Mouse (Mus musculus) liver, embryonic 15.5 days (tissue): ENCODE results near the gene Bank1. TPM values are rescaled to one million over a fixed set of nuclear protein-coding genes. Genes with fewer than 3 reads are reported as not detected.

ENCODE experiments used
- ATAC-seq: fragments of 200-750 bp; cut with Nextera tagmentation; 2 replicates; pipeline ENCODE4 v1.8.0; 2017; ENCODE audit warnings: moderate number of reproducible peaks, mild to moderate bottlenecking, moderate library complexity; ENCODE audit not compliant: insufficient read depth
- H3K27ac ChIP-seq: fragments of 300-500 bp; sonication (generic); replicated peaks from 2 replicates; pipeline ENCODE4 v1.5.1; 2015; ENCODE audit warnings: mild to moderate bottlenecking, inconsistent platforms
- H3K27me3 ChIP-seq: fragments of 300-500 bp; sonication (generic); 2 replicates; pipeline ENCODE4 v1.6.1; 2015; ENCODE audit warnings: mild to moderate bottlenecking, inconsistent platforms
- H3K36me3 ChIP-seq: fragments of 300-500 bp; sonication (generic); replicated peaks from 2 replicates; pipeline ENCODE4 v1.6.1; 2015; ENCODE audit warnings: moderate library complexity, mild to moderate bottlenecking, inconsistent platforms
- H3K4me1 ChIP-seq: fragments of 300-500 bp; sonication (generic); replicated peaks from 2 replicates; pipeline ENCODE4 v1.6.1; 2015; ENCODE audit warnings: inconsistent platforms
- H3K4me2 ChIP-seq: fragments of 300-500 bp; sonication (generic); 2 replicates; pipeline ENCODE4 v1.6.1; 2015; ENCODE audit warnings: moderate library complexity, mild to moderate bottlenecking, inconsistent platforms
- H3K4me3 ChIP-seq: fragments of 300-500 bp; sonication (generic); replicated peaks from 2 replicates; pipeline ENCODE4 v1.5.1; 2015; ENCODE audit warnings: mild to moderate bottlenecking, inconsistent platforms
- H3K9ac ChIP-seq: fragments of 300-500 bp; sonication (generic); 2 replicates; pipeline ENCODE4 v1.6.1; 2015; ENCODE audit warnings: moderate library complexity, mild to moderate bottlenecking, inconsistent platforms
- H3K9me3 ChIP-seq: fragments of 300-500 bp; sonication (generic); replicated peaks from 2 replicates; pipeline ENCODE4 v1.6.1; 2016; ENCODE audit warnings: inconsistent platforms
- WGBS: fragments of 180-500 bp; shearing (Covaris S2); methylation state at CpG from one replicate; pipeline ENCODE4 v1.1.7; 2015; ENCODE audit warnings: mixed read lengths; ENCODE audit not compliant: insufficient replicate concordance; 5-methylcytosine and 5-hydroxymethylcytosine counted together
- polyA plus RNA-seq: library from polyadenylated mRNA; unstranded; fragments of >200 nt; fragmentation: Nextera tagmentation; extraction: Ambion mirVana; gene quantifications from 2 replicates; pipeline ENCODE4 v1.2.1, GENCODE M21; 2015

Bank1 gene
- polyA plus RNA-seq, 1 experiment from 2014 or later: 2.8 TPM

DNA sequence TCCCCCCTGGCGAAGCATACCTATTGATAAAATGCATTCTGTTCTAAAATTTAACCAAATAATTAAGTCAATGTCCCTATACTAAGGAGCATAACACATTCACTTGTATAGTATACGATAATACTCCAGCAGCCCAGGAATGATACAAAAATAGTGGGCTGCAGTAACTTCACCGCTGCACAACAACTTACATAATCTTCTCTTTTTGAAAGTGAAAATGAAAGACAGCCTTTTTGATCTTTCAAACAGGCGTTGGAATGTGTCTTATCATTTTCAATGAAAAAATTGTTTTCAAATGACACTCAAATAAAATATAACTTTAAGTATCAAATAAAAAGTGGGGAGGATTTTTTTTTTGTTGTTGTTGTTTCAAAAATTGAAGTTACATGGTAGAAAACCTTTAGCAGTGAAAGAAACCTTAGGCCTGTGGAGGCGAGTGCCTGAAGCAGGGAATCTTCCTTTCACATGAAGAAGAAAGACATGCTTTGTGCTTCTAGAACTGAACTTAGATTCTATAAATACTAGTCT is 224.8 kb downstream of the Bank1 start:
- Histone ChIP-seq H3K9me3 (no peaks in the 10 kb centered on the region), H3K4me2 (no peak overlapping the region), H3K27me3 (no peaks in the 10 kb centered on the region), H3K9ac (no peak overlapping the region), H3K27ac (no peak overlapping the region), H3K36me3 (no peaks in the 10 kb centered on the region), H3K4me1 (no peaks in the 10 kb centered on the region), H3K4me3 (no peak overlapping the region)
- ATAC-seq: no peak
- WGBS: 69% methylated on average over 5 of the region's 5 CpGs

- Histone ChIP-seq H3K4me1 (no peaks in the 10 kb centered on the region), H3K36me3 (no peaks in the 10 kb centered on the region), H3K27ac (no peak overlapping the region), H3K27me3 (no peaks in the 10 kb centered on the region), H3K4me2 (no peak overlapping the region), H3K4me3 (no peak overlapping the region), H3K9ac (no peak overlapping the region), H3K9me3 (no peaks in the 10 kb centered on the region)
- no peak for ATAC-seq
- WGBS: 68% methylated on average over 8 of the region's 8 CpGs
These were observed 225.6 kb downstream of the Bank1 start for GRCm38 (mm10) chr3:136100292-136100691.

GRCm38 (mm10) chr3:136086948-136087660 is 238.8 kb downstream of the Bank1 start:
- WGBS: 45% methylated on average over 7 of the region's 7 CpGs
- no peak for ATAC-seq
- no peak overlapping the region for H3K9ac ChIP-seq
- no peaks in the 10 kb centered on the region for H3K27me3 ChIP-seq
- H3K9me3 ChIP-seq: no peaks in the 10 kb centered on the region
- no peaks in the 10 kb centered on the region for H3K36me3 ChIP-seq
- no peaks in the 10 kb centered on the region for H3K4me1 ChIP-seq
- no peak overlapping the region for H3K27ac ChIP-seq
- H3K4me3 ChIP-seq: no peak overlapping the region
- no peak overlapping the region for H3K4me2 ChIP-seq

- Histone ChIP-seq H3K4me2 (no peak overlapping the region), H3K9me3 (no peaks in the 10 kb centered on the region), H3K27me3 (no peaks in the 10 kb centered on the region), H3K36me3 (no peaks in the 10 kb centered on the region), H3K27ac (no peak overlapping the region), H3K9ac (no peak overlapping the region), H3K4me3 (no peak overlapping the region), H3K4me1 (no peaks in the 10 kb centered on the region)
- no peak for ATAC-seq
- 35% methylated on average over 5 of the region's 5 CpGs for WGBS
These were observed 239.4 kb downstream of the Bank1 start for GRCm38 (mm10) chr3:136086431-136086830.

DNA sequence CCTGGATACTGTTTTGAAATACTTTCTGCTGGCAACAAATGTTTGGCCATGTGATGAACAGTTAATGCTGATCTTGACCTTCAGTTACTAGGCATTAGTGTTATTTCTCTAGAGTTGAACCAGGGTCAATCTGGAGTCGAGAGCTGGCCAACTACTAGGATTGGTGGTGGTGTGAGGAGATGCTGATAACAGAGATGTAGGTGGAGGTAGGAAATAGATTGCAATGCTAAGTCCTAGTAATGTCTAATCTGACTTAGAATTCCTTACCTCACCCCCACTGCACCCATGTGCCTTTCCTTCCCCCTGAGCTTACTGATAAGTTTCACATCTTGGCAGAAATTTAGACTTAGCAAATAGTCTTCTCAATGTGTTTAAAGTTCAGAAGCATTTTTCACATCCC is 240.8 kb downstream of the Bank1 start:
- 21% methylated on average over 1 of the region's 1 CpGs for WGBS
- no peaks in the 10 kb centered on the region for H3K27me3 ChIP-seq
- no peaks in the 10 kb centered on the region for H3K4me1 ChIP-seq
- ATAC-seq: no peak
- no peak overlapping the region for H3K9ac ChIP-seq
- H3K4me2 ChIP-seq: no peak overlapping the region
- no peaks in the 10 kb centered on the region for H3K36me3 ChIP-seq
- no peak overlapping the region for H3K4me3 ChIP-seq
- no peaks in the 10 kb centered on the region for H3K9me3 ChIP-seq
- no peak overlapping the region for H3K27ac ChIP-seq

GRCm38 (mm10) chr3:136084066-136084465 is 241.8 kb downstream of the Bank1 start:
- no peaks in the 10 kb centered on the region for H3K4me1 ChIP-seq
- no peaks in the 10 kb centered on the region for H3K36me3 ChIP-seq
- H3K4me3 ChIP-seq: no peak overlapping the region
- no peaks in the 10 kb centered on the region for H3K27me3 ChIP-seq
- no peak overlapping the region for H3K4me2 ChIP-seq
- H3K27ac ChIP-seq: no peak overlapping the region
- ATAC-seq: no peak
- H3K9me3 ChIP-seq: no peaks in the 10 kb centered on the region
- no peak overlapping the region for H3K9ac ChIP-seq
- 50% methylated on average over 5 of the region's 5 CpGs for WGBS

GRCm38 (mm10) chr3:136081264-136081663 is 244.6 kb downstream of the Bank1 start:
- H3K4me1 ChIP-seq: no peaks in the 10 kb centered on the region
- no peak overlapping the region for H3K27ac ChIP-seq
- H3K27me3 ChIP-seq: no peaks in the 10 kb centered on the region
- no peak for ATAC-seq
- no peak overlapping the region for H3K9ac ChIP-seq
- H3K4me3 ChIP-seq: no peak overlapping the region
- H3K9me3 ChIP-seq: no peaks in the 10 kb centered on the region
- H3K36me3 ChIP-seq: no peaks in the 10 kb centered on the region
- no peak overlapping the region for H3K4me2 ChIP-seq
- WGBS: 44% methylated on average over 1 of the region's 1 CpGs

- H3K4me3 ChIP-seq: no peak overlapping the region
- no peak for ATAC-seq
- no peak overlapping the region for H3K27ac ChIP-seq
- H3K4me2 ChIP-seq: no peak overlapping the region
- no peaks in the 10 kb centered on the region for H3K36me3 ChIP-seq
- no peaks in the 10 kb centered on the region for H3K27me3 ChIP-seq
- 60% methylated on average over 2 of the region's 2 CpGs for WGBS
- no peaks in the 10 kb centered on the region for H3K4me1 ChIP-seq
- no peak overlapping the region for H3K9ac ChIP-seq
- no peaks in the 10 kb centered on the region for H3K9me3 ChIP-seq
These were observed 247.3 kb downstream of the Bank1 start for GRCm38 (mm10) chr3:136078535-136078934.

- no peaks in the 10 kb centered on the region for H3K36me3 ChIP-seq
- H3K4me1 ChIP-seq: no peaks in the 10 kb centered on the region
- no peaks in the 10 kb centered on the region for H3K27me3 ChIP-seq
- no peaks in the 10 kb centered on the region for H3K9me3 ChIP-seq
- no peak overlapping the region for H3K9ac ChIP-seq
- H3K27ac ChIP-seq: no peak overlapping the region
- H3K4me3 ChIP-seq: no peak overlapping the region
- 63% methylated on average over 3 of the region's 3 CpGs for WGBS
- no peak overlapping the region for H3K4me2 ChIP-seq
- no peak for ATAC-seq
These were observed 255.5 kb downstream of the Bank1 start for GRCm38 (mm10) chr3:136070394-136070793.

DNA sequence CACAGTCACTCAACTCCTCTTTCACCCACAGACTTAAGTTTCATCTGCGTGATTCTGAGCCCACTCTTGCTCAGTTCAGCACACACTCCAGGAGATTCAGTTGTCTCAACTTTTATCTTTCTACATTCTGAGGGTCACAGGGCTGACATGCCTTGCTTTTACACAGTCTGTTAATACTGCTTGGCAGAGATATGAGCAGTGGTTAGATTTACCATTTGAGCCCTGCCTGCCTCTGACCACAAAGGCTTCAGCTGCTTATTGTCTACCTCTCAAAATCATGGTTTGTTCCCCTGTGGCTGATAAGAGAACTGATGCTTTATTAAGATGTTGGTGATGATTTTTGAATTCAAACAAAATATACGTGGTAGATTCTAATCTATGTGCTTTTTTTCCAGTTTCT is 264.0 kb downstream of the Bank1 start:
- H3K9ac ChIP-seq: no peak overlapping the region
- no peaks in the 10 kb centered on the region for H3K36me3 ChIP-seq
- no peaks in the 10 kb centered on the region for H3K4me1 ChIP-seq
- H3K9me3 ChIP-seq: no peaks in the 10 kb centered on the region
- 15% methylated on average over 2 of the region's 2 CpGs for WGBS
- no peak overlapping the region for H3K27ac ChIP-seq
- no peak overlapping the region for H3K4me2 ChIP-seq
- no peaks in the 10 kb centered on the region for H3K27me3 ChIP-seq
- ATAC-seq: no peak
- H3K4me3 ChIP-seq: no peak overlapping the region

DNA sequence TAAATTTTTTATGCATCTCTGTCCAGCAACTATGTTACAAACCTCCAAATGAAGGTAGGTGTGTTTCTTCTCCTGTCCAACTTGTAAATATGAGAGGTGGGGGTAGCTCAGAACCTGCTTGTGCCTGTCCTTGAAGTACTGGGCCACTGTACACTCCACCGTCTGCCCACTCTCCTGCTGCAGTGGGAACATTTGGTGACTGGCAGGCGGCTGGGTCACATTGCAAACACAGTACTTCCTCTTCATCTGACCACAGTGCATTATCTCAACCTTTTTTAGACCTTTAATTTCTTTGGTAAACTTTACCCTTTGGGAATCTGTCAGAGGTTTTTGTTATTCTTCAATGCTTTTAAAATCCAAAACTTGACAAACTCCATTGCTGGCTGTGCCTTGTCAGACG is 275.2 kb downstream of the Bank1 start:
- no peaks in the 10 kb centered on the region for H3K36me3 ChIP-seq
- no peak overlapping the region for H3K27ac ChIP-seq
- WGBS: 33% methylated on average over 3 of the region's 3 CpGs
- no peaks in the 10 kb centered on the region for H3K9me3 ChIP-seq
- no peak overlapping the region for H3K9ac ChIP-seq
- no peak for ATAC-seq
- H3K4me3 ChIP-seq: no peak overlapping the region
- no peaks in the 10 kb centered on the region for H3K27me3 ChIP-seq
- H3K4me1 ChIP-seq: no peaks in the 10 kb centered on the region
- H3K4me2 ChIP-seq: no peak overlapping the region

DNA sequence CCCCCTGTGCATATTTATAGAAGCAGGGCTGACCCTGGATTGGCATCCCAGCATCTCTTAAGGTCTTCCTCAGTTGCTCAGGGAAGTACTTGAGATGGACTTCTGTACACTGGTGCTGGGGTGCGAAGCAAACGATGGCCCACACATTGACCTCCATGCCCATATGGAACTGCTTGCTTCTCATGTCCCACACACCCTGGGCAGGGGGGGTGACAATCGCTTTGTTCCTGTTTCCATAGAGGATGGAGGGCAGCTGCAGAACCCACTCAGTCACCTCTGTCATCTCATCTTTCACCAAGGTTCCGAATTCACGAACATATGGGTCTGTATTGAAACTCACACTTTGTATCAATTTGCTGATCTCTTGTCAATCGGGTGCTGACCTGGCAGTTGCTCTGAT is 275.7 kb downstream of the Bank1 start:
- Histone ChIP-seq H3K4me1 (no peaks in the 10 kb centered on the region), H3K9ac (no peak overlapping the region), H3K27ac (no peak overlapping the region), H3K27me3 (no peaks in the 10 kb centered on the region), H3K36me3 (no peaks in the 10 kb centered on the region), H3K4me3 (no peak overlapping the region), H3K4me2 (no peak overlapping the region), H3K9me3 (no peaks in the 10 kb centered on the region)
- 63% methylated on average over 6 of the region's 6 CpGs for WGBS
- no peak for ATAC-seq
